Mouse (Mus musculus) kidney, embryonic 14.5 days (tissue): ENCODE measurements around the gene Gm49337. TPM values are rescaled to one million over a fixed set of nuclear protein-coding genes. Genes with fewer than 3 reads are reported as not detected.

Source experiments
- ATAC-seq: fragments of 200-750 bp; cut with Nextera tagmentation; 2 replicates; pipeline ENCODE4 v1.8.0; 2017; ENCODE audit warnings: moderate number of reproducible peaks, mild to moderate bottlenecking, moderate TSS enrichment, moderate library complexity; ENCODE audit not compliant: low FRiP score, low TSS enrichment
- H3K27ac ChIP-seq: fragments of 300-500 bp; sonication (generic); 2 replicates; pipeline ENCODE4 v1.5.1; 2014; ENCODE audit warnings: low read depth, mild to moderate bottlenecking, low read length, moderate library complexity, mixed read lengths
- H3K27me3 ChIP-seq: fragments of 300-500 bp; sonication (generic); 2 replicates; pipeline ENCODE4 v1.6.1; 2014; ENCODE audit warnings: mild to moderate bottlenecking, low read length; ENCODE audit not compliant: control insufficient read depth, insufficient read depth
- H3K36me3 ChIP-seq: fragments of 300-500 bp; sonication (generic); 2 replicates; pipeline ENCODE4 v1.6.1; 2014; ENCODE audit warnings: low read length, mixed read lengths; ENCODE audit not compliant: control insufficient read depth, insufficient read depth
- H3K4me1 ChIP-seq: fragments of 300-500 bp; sonication (generic); 2 replicates; pipeline ENCODE4 v1.6.1; 2014; ENCODE audit warnings: low read length, mixed read lengths; ENCODE audit not compliant: control insufficient read depth, insufficient read depth
- H3K4me2 ChIP-seq: fragments of 300-500 bp; sonication (generic); replicated peaks from 2 replicates; pipeline ENCODE4 v1.6.1; 2014; ENCODE audit warnings: low read depth, mild to moderate bottlenecking, low read length
- H3K4me3 ChIP-seq: fragments of 300-500 bp; sonication (generic); 2 replicates; pipeline ENCODE4 v1.5.1; 2014; ENCODE audit warnings: mild to moderate bottlenecking, low read length
- H3K9ac ChIP-seq: fragments of 300-500 bp; sonication (generic); 2 replicates; pipeline ENCODE4 v1.6.1; 2014; ENCODE audit warnings: low read depth, mild to moderate bottlenecking, low read length, moderate library complexity
- H3K9me3 ChIP-seq: fragments of 300-500 bp; sonication (generic); 2 replicates; pipeline ENCODE4 v1.6.1; 2016; ENCODE audit warnings: low read length; ENCODE audit not compliant: control insufficient read depth
- WGBS: fragments of 180-500 bp; shearing (Covaris S2); extraction: QIAGEN DNeasy Blood & Tissue Kit; methylation state at CpG from one replicate; pipeline ENCODE4 v1.1.7; 2014; 5-methylcytosine and 5-hydroxymethylcytosine counted together
- polyA plus RNA-seq: library from polyadenylated mRNA; unstranded; fragments of >200 nt; fragmentation: Nextera tagmentation; extraction: Ambion mirVana; gene quantifications from 2 replicates; pipeline ENCODE4 v1.2.1, GENCODE M21; 2014

The Gm49337 gene
- polyA plus RNA-seq, 1 experiment from 2014 or later, result not detected

GRCm38 (mm10) chr4:116182079-116182478 is 8.9 kb downstream of the Gm49337 start:
- no peaks in the 10 kb centered on the region for H3K9me3 ChIP-seq
- H3K4me3 ChIP-seq, result no peak overlapping the region
- H3K27me3 ChIP-seq, result no peaks in the 10 kb centered on the region
- no peaks in the 10 kb centered on the region for H3K36me3 ChIP-seq
- no peak overlapping the region for H3K4me2 ChIP-seq
- WGBS, result 62% methylated on average over 3 of the region's 3 CpGs
- ATAC-seq, result no peak
- H3K9ac ChIP-seq, result no peak overlapping the region
- H3K27ac ChIP-seq, result no peak overlapping the region
- peaks cover 19% of the 10 kb centered on the region for H3K4me1 ChIP-seq

GRCm38 (mm10) chr4:116182745-116183144 is 9.6 kb downstream of the Gm49337 start:
- WGBS, result 10% methylated on average over 12 of the region's 12 CpGs
- 0 out of 2 replicates have a peak overlapping the region, but pooled peaks have one; percentile 28 for H3K9ac ChIP-seq
- H3K4me1 ChIP-seq, result peaks cover 14% of the 10 kb centered on the region
- no peaks in the 10 kb centered on the region for H3K9me3 ChIP-seq
- ATAC-seq, result no peak
- H3K4me3 ChIP-seq, result no peak overlapping the region
- H3K4me2 ChIP-seq, result peak overlapping the region; percentile 34
- H3K27me3 ChIP-seq, result no peaks in the 10 kb centered on the region
- H3K36me3 ChIP-seq, result no peaks in the 10 kb centered on the region
- no peak overlapping the region for H3K27ac ChIP-seq

- Histone ChIP-seq H3K27me3 (no peaks in the 10 kb centered on the region), H3K9me3 (no peaks in the 10 kb centered on the region), H3K4me2 (no peak overlapping the region), H3K36me3 (no peaks in the 10 kb centered on the region), H3K27ac (no peak overlapping the region), H3K9ac (no peak overlapping the region), H3K4me1 (peaks cover 14% of the 10 kb centered on the region), H3K4me3 (no peak overlapping the region)
- ATAC-seq, result no peak
- WGBS, result 86% methylated on average over 4 of the region's 4 CpGs
Measured at GRCm38 (mm10) chr4:116185083-116185482, 11.9 kb downstream of the Gm49337 start.

DNA sequence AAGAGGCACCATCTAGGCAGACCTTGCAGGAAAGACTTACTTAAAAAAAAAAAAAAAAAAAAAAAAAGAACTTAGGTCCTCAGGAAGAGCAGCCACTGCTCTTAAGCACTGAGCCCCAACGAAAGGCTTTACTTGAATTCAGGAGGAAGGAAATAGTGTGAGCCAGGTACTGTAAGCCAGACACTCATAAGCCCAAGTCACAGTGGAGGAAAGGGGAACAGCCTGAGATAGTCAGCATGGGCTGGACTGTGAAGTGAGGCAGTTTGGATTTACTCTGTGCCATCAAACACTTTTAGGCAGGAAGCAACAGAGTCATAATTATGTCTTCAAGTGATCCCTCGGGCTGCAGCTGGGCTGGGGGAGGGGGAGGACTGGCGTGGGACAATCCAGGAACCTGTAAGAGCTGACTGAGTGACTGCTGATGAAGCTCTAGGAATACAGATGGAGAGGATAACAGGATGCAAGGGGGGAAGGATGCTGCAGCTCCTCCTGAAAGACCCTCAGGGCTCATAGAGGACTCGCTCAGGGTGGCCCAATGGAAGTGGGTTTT is 19.2 kb downstream of the Gm49337 start:
- H3K27me3 ChIP-seq, result no peaks in the 10 kb centered on the region
- H3K9ac ChIP-seq, result no peak overlapping the region
- no peaks in the 10 kb centered on the region for H3K9me3 ChIP-seq
- H3K27ac ChIP-seq, result no peak overlapping the region
- WGBS, result 30% methylated on average over 4 of the region's 4 CpGs
- H3K4me1 ChIP-seq, result no peaks in the 10 kb centered on the region
- no peak overlapping the region for H3K4me2 ChIP-seq
- no peaks in the 10 kb centered on the region for H3K36me3 ChIP-seq
- no peak overlapping the region for H3K4me3 ChIP-seq
- 0 out of 2 replicates have a peak, but pooled peaks have one; percentile 28 for ATAC-seq

- Histone ChIP-seq H3K36me3 (no peaks in the 10 kb centered on the region), H3K4me3 (no peak overlapping the region), H3K9me3 (no peaks in the 10 kb centered on the region), H3K4me1 (no peaks in the 10 kb centered on the region), H3K4me2 (no peak overlapping the region), H3K27me3 (no peaks in the 10 kb centered on the region), H3K27ac (no peak overlapping the region), H3K9ac (no peak overlapping the region)
- no peak for ATAC-seq
- WGBS, result 69% methylated on average over 9 of the region's 9 CpGs
Measured at GRCm38 (mm10) chr4:116193583-116194383, 20.6 kb downstream of the Gm49337 start.

- Histone ChIP-seq H3K4me2 (no peak overlapping the region), H3K36me3 (no peaks in the 10 kb centered on the region), H3K9me3 (no peaks in the 10 kb centered on the region), H3K27me3 (no peaks in the 10 kb centered on the region), H3K4me1 (no peaks in the 10 kb centered on the region), H3K9ac (no peak overlapping the region), H3K4me3 (no peak overlapping the region), H3K27ac (no peak overlapping the region)
- WGBS, result 79% methylated on average over 2 of the region's 2 CpGs
- ATAC-seq, result no peak
Measured at GRCm38 (mm10) chr4:116198422-116198821, 25.2 kb downstream of the Gm49337 start.

GRCm38 (mm10) chr4:116204422-116204821 is 31.2 kb downstream of the Gm49337 start:
- Histone ChIP-seq H3K9ac (no peak overlapping the region), H3K27me3 (no peaks in the 10 kb centered on the region), H3K27ac (no peak overlapping the region), H3K36me3 (no peaks in the 10 kb centered on the region), H3K4me2 (no peak overlapping the region), H3K9me3 (no peaks in the 10 kb centered on the region), H3K4me3 (no peak overlapping the region), H3K4me1 (no peaks in the 10 kb centered on the region)
- 70% methylated on average over 3 of the region's 3 CpGs for WGBS
- no peak for ATAC-seq

- WGBS, result 72% methylated on average over 4 of the region's 4 CpGs
- Histone ChIP-seq H3K4me2 (no peak overlapping the region), H3K9ac (no peak overlapping the region), H3K9me3 (no peaks in the 10 kb centered on the region), H3K36me3 (no peaks in the 10 kb centered on the region), H3K4me1 (no peaks in the 10 kb centered on the region), H3K4me3 (no peak overlapping the region), H3K27me3 (no peaks in the 10 kb centered on the region), H3K27ac (no peak overlapping the region)
- ATAC-seq, result no peak
Measured at GRCm38 (mm10) chr4:116206531-116206930, 33.3 kb downstream of the Gm49337 start.

DNA sequence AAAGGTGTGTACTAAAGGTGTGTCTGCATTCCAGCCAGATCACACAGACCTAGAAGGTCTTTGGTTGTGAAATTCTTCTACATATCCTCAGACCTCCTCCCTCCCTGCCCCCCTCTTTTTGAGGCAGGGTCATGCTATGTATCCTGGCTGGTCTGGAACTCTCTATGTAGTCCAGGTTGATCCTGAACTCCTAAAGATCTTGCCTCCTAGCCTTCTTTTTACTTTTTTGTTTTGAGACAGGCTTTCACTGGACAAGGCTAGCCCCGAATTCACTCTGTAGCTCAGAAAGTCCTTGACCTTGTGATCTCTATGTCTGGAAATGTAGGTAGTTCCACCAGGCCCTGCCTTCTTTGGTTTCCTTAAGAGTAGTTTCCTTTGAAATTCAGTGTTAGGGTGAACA is 35.7 kb downstream of the Gm49337 start:
- Histone ChIP-seq H3K9ac (no peak overlapping the region), H3K36me3 (no peaks in the 10 kb centered on the region), H3K9me3 (no peaks in the 10 kb centered on the region), H3K4me1 (no peaks in the 10 kb centered on the region), H3K4me3 (no peak overlapping the region), H3K4me2 (no peak overlapping the region), H3K27me3 (no peaks in the 10 kb centered on the region), H3K27ac (no peak overlapping the region)
- WGBS, result 72% methylated on average over 1 of the region's 1 CpGs
- no peak for ATAC-seq
